Mouse (Mus musculus) cerebellum, adult 2 months (tissue): ENCODE results near the gene Gga1.

Source experiments
- CTCF ChIP-seq: fragments of 200-500 bp; IDR thresholded peaks from 2 replicates; pipeline ENCODE4 v1.5.1; 2011; ENCODE audit warnings: low read depth, mild to moderate bottlenecking, control low read depth, low read length, moderate library complexity, borderline replicate concordance; ENCODE audit not compliant: insufficient read depth
- POLR2A ChIP-seq: fragments of 200-500 bp; IDR thresholded peaks from 2 replicates; pipeline ENCODE4 v1.6.1; 2011; ENCODE audit warnings: low read length, control low read depth, borderline replicate concordance; ENCODE audit not compliant: insufficient read depth

DNA sequence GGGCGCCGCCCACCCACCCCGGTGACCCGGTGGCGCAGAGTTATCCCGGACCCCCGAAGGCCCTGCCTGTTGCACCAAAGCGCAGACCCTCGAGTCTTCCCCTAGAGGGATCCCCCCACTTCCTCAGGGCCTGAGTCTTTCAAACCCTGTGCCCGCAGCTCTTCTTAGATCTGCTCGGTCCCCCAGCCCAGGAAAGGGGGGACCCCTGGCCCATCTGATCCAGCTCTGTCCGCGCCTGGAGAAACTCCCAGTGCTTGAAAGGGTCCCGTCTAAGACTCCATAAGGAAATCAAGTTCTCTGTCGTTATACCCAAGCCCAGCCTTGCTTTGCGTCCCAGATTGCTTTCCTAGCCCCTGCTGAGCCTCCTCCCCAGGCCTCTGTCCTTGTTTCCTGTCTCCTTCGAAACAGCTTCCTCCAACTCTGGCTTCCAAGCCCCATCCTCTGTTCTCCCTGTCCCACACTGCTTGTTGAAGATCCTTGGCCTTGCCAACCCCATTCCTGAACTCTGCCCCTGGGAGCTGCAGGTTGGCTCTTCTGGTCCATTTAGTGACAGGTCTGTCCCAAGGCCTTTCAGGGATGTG is 910 bp downstream of the Gga1 start:
- TF ChIP-seq CTCF, result no peak
- no peak for TF ChIP-seq POLR2A
